Mouse (Mus musculus): ENCODE results near the gene Usp53.

DNA sequence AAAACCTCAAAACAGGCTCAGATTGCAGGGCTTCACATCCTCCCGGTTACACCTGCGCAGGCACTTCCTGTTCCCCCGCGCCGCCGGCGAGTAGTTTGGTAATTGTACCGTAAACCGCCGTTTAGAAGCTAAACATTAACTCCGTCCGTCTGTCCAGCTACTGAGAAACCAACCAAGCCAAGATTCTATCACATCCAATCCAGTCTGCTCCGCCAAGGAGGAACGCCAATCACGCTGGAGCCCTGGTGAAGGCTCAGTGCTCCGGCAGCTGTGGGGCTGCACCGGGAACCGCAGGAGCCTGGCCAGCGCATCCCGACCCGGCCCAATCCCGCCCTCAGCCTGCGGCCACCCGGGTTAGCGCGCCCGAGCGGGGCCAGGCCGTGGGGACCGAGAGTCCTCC lies 461 bp downstream of the Usp53 start:
- no peak for TF ChIP-seq MEF2A (IDR thresholded peaks at IDR 0.05; ENCODE audit: borderline replicate concordance, low read depth, low read length)
- no peak for TF ChIP-seq MAZ (IDR thresholded peaks at IDR 0.05; ENCODE audit: low read depth, low read length)
- TF ChIP-seq EP300 (IDR thresholded peaks at IDR 0.05; ENCODE audit: low read length) = no peak
- TF ChIP-seq MYC (IDR thresholded peaks at IDR 0.05; ENCODE audit: low read depth, low read length) = no peak
- TF ChIP-seq POLR2A (IDR thresholded peaks at IDR 0.05; ENCODE audit: low read depth, low read length) = no peak
- no peak for TF ChIP-seq USF1 (IDR thresholded peaks at IDR 0.05; ENCODE audit: low read depth, low read length)
